ENCODE assay signal across 25 mouse cellular contexts in the genomic region with DNA sequence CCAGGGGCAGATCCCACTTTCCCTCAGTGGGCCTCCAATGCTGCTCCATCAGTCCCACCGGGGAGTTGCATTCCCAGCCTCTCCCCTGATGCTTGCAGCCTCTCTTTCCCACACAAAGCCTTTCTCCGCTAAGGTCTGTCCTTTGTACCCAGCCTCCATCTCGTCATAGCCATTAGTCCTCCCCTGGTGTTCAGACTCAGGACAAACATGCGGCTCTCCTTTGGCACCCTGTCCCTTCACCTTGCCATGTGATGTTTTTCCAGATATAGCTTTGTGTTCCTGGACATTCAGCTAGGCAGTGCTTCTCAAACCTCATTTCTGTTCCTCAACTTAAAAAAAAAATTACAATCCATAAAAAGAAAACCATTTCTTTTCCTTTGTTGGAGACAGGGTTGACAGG. TPM values are rescaled to one million over a fixed set of nuclear protein-coding genes. Genes with fewer than 3 reads are reported as not detected.
"Had no signal": no experiment of that assay in that cellular context is flagged by ENCODE, and none has a peak within 500 bp of the region (broad histone marks: within the 10 kb centered on the region; RNA-seq: fewer than 3 reads in every experiment).

No protein-coding gene starts in this region.

- H3K27me3 ChIP-seq: hindbrain, embryonic 15.5 days; kidney, embryonic 15.5 days; limb, embryonic 13.5 days; lung, embryonic 15.5 days; midbrain, embryonic 13.5 days; neural tube, embryonic 13.5 days had no signal

- DNase-seq: kidney, adult 8-10 months; kidney, postnatal 14 days; layer of hippocampus, adult 9-11 months; lung, adult 18-20 months; lung, postnatal 10 days; lung, postnatal 36 days; retina, postnatal 1 day; right cerebral cortex, postnatal 25 days; spleen, adult 18-20 months; thymus, adult 2 months; thymus, postnatal 14 days; thymus, postnatal 4 days had no signal

- H3K4me2 ChIP-seq: hindbrain, embryonic 15.5 days; kidney, embryonic 15.5 days; limb, embryonic 13.5 days; lung, embryonic 15.5 days; midbrain, embryonic 13.5 days; neural tube, embryonic 13.5 days had no signal

- H3K4me3 ChIP-seq: hindbrain, embryonic 15.5 days; kidney, embryonic 15.5 days; layer of hippocampus, adult 2 months; limb, embryonic 10.5 days; limb, embryonic 13.5 days; lung, embryonic 15.5 days; megakaryocyte, embryonic 14.5 days; midbrain, embryonic 10.5 days; midbrain, embryonic 13.5 days; myocyte; neural tube, embryonic 13.5 days had no signal

- H3K9me3 ChIP-seq: hindbrain, embryonic 15.5 days; kidney, embryonic 15.5 days; limb, embryonic 10.5 days; limb, embryonic 13.5 days; lung, embryonic 15.5 days; megakaryocyte, embryonic 14.5 days; midbrain, embryonic 10.5 days; midbrain, embryonic 13.5 days; neural tube, embryonic 13.5 days had no signal

- ATAC-seq: intestine, embryonic 16.5 days; midbrain, embryonic 13.5 days; midbrain, embryonic 16.5 days had no signal

- H3K4me1 ChIP-seq: hindbrain, embryonic 15.5 days; limb, embryonic 10.5 days; limb, embryonic 13.5 days; lung, embryonic 15.5 days; midbrain, embryonic 13.5 days; neural tube, embryonic 13.5 days had no signal

- H3K36me3 ChIP-seq: hindbrain, embryonic 15.5 days; kidney, embryonic 15.5 days; limb, embryonic 10.5 days; limb, embryonic 13.5 days; lung, embryonic 15.5 days; midbrain, embryonic 10.5 days; midbrain, embryonic 13.5 days; neural tube, embryonic 13.5 days had no signal

- H3K27ac ChIP-seq: hindbrain, embryonic 15.5 days; kidney, embryonic 15.5 days; layer of hippocampus, adult 2 months; limb, embryonic 10.5 days; limb, embryonic 13.5 days; lung, embryonic 15.5 days; midbrain, embryonic 10.5 days; midbrain, embryonic 13.5 days; neural tube, embryonic 13.5 days had no signal

- H3K9ac ChIP-seq: hindbrain, embryonic 15.5 days; kidney, embryonic 15.5 days; limb, embryonic 13.5 days; lung, embryonic 15.5 days; midbrain, embryonic 13.5 days; neural tube, embryonic 13.5 days had no signal

RNA-seq across cellular contexts. Expression of a gene that starts 40.4 kb away (rescaled TPM):
- polyA plus RNA-seq: hindbrain, embryonic 15.5 days; kidney, embryonic 15.5 days; limb, embryonic 10.5 days; limb, embryonic 13.5 days; lung, embryonic 15.5 days; midbrain, embryonic 10.5 days; midbrain, embryonic 16.5 days; neural tube, embryonic 13.5 days had no signal
